Mouse (Mus musculus) olfactory bulb, adult 2 months (tissue): Measurements from ENCODE around the gene Chst15.

ENCODE experiments used
- CTCF ChIP-seq: fragments of 200-500 bp; IDR thresholded peaks from 2 replicates; pipeline ENCODE4 v1.5.1; 2012; ENCODE audit warnings: low read depth, mild to moderate bottlenecking, low read length, moderate library complexity; ENCODE audit not compliant: insufficient read depth
- POLR2A ChIP-seq: fragments of 200-500 bp; IDR thresholded peaks from 2 replicates; pipeline ENCODE4 v1.6.1; 2012; ENCODE audit warnings: mild to moderate bottlenecking, low read depth, low read length, moderate library complexity; ENCODE audit not compliant: insufficient read depth

DNA sequence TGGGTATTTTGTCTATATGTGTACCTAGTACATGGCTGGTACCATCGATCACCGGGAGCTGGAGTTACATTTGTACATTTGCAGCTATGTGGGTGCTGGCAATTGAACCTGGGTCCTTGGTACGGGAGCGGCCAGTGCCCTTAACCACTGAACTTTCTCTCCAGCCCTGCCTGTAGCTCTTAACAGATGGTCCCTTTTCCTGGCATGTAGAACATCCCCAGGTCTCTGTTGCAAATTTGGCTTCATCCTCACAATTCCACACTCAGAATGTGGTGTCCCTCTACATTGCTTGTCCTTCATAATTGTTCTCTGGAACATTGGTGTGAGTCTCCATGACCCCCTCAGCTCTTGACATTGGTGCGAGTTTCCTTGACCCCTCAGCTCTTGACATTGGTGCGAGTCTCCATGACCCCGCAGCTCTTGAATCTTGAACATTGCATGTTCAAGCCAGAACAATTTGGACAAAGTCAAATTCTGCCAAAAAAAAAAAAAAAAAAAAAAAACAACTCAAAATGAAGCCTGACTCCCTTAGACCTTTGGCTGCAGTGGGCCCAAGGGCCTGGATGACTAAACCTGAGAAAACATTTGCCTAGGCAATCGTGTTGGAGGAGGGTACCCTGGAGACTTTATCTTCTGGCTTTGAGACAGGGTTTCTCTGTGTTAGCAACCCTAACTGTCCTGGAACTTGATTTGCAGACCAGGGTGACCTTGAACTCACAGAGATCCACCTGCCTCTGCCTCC lies 10.2 kb downstream of the Chst15 start:
- TF ChIP-seq CTCF (no peak), POLR2A (no peak)
